Mouse (Mus musculus): ENCODE data around the gene Msl1. TPM values are rescaled to one million over a fixed set of nuclear protein-coding genes. Genes with fewer than 3 reads are reported as not detected.
A peak's percentile ranks its signal among the peaks of the same experiment; 100 is the strongest.

Msl1 gene
- total and polyA plus RNA-seq, 3 experiments, result 25.9 to 58.1 (median 27.3) TPM

GRCm38 (mm10) chr11:98810686-98811085 lies 15.4 kb downstream of the Msl1 start:
- peak overlapping the region; percentile 95 for H3K4me2 ChIP-seq (ENCODE audit: insufficient read depth, low read depth, poor library complexity, severe bottlenecking)
- H3K4me1 ChIP-seq (ENCODE audit: control insufficient read depth in 1 of 2, insufficient read depth in 2 of 2), result peaks cover 2 to 67% of the 10 kb centered on the region in 2 experiments; a peak in 3 of 4 replicates
- TF ChIP-seq TCF12 (IDR thresholded peaks at IDR 0.05; ENCODE audit: low read depth, low read length) (0 out of 2 replicates have a peak, but pooled peaks have one; percentile 17), NELFE (IDR thresholded peaks at IDR 0.05; ENCODE audit: low read depth, low read length) (no peak), POLR2A (IDR thresholded peaks at IDR 0.05; ENCODE audit: low read depth, low read length) (no peak), MAX (IDR thresholded peaks at IDR 0.05; ENCODE audit: low read length) (0 out of 2 replicates have a peak, but pooled peaks have one; percentile 27), EP300 (IDR thresholded peaks at IDR 0.05; ENCODE audit: low read length) (0 out of 2 replicates have a peak, but pooled peaks have one; percentile 34)
- H3K36me3 ChIP-seq (replicated peaks in 1 of 2; ENCODE audit: control insufficient read depth in 1 of 2, insufficient read depth in 1 of 2, low read length in 1 of 2), result peaks cover 29 to 70% of the 10 kb centered on the region in 2 experiments
- peak overlapping the region; percentile 75 to 87 (median 84) for H3K4me3 ChIP-seq (replicated peaks in 1 of 3; ENCODE audit: low read depth in 2 of 3, low read length in 2 of 3, poor library complexity in 1 of 3)
- no peaks in the 10 kb centered on the region for H3K27me3 ChIP-seq (replicated peaks)
- H3K27ac ChIP-seq (ENCODE audit: insufficient read depth, low read depth), result peak overlapping the region; percentile 88; the same call in 1 of the 2 replicates
- DNase-seq (ENCODE audit: extremely low read depth), result no peak
- H3K79me2 ChIP-seq (replicated peaks; ENCODE audit: control insufficient read depth, extremely low read depth, insufficient read depth, poor library complexity, severe bottlenecking), result peaks cover 49% of the 10 kb centered on the region
- in situ Hi-C loops (cut with MboI; ENCODE audit: low pct_ligation_motif_present, low pct_unique_long_range_greater_than_20kb, low sequenced_read_pairs), result no loop called here
- H3K9ac ChIP-seq (ENCODE audit: insufficient read depth, low read depth), result peak overlapping the region; percentile 97
- no peaks in the 10 kb centered on the region for H3K9me3 ChIP-seq (replicated peaks; ENCODE audit: low read length)
- dilution Hi-C loops (cut with MboI; ENCODE audit: extremely low pct_ligation_motif_present, extremely low pct_unique_long_range_greater_than_20kb, low sequenced_read_pairs), result no loop called here

DNA sequence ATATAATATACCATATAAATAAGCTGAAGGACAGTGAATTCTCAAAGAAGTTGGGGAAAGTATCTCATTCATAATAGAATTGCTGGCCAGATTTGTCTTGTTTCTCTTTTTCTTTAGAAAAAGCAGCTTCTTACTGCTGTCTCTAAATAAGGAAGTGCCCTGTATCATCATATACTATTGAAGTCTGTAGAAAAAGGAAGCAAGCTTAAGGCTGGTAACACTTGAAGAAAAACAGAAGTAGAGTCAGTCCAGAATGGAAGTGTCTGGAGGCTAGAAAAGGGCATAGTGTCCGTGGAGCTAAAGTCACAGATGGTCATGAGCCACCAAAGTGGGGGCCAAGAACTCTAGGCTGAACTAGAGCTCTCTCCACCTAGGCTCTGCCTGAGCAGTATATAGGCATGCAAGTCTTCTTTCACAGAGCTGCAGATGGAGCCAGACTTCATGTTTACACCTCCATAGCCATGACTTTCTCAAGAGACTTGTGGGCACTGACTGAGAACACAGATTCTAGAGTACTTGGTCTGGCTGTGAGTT lies 21.5 kb downstream of the Msl1 start:
- H3K4me2 ChIP-seq (ENCODE audit: insufficient read depth, low read depth, poor library complexity, severe bottlenecking), result no peak overlapping the region
- in situ Hi-C loops (cut with MboI; ENCODE audit: low pct_ligation_motif_present, low pct_unique_long_range_greater_than_20kb, low sequenced_read_pairs) (no loop called here), dilution Hi-C loops (cut with MboI; ENCODE audit: extremely low pct_ligation_motif_present, extremely low pct_unique_long_range_greater_than_20kb, low sequenced_read_pairs) (no loop called here)
- no peak overlapping the region for H3K27ac ChIP-seq (ENCODE audit: insufficient read depth, low read depth)
- no peak for DNase-seq (ENCODE audit: extremely low read depth)
- H3K4me3 ChIP-seq (replicated peaks in 1 of 3; ENCODE audit: low read depth in 2 of 3, low read length in 2 of 3, poor library complexity in 1 of 3), result no peak overlapping the region
- H3K27me3 ChIP-seq (replicated peaks), result no peaks in the 10 kb centered on the region
- peaks cover 57% of the 10 kb centered on the region for H3K79me2 ChIP-seq (replicated peaks; ENCODE audit: control insufficient read depth, extremely low read depth, insufficient read depth, poor library complexity, severe bottlenecking)
- TF ChIP-seq ELF1 (IDR thresholded peaks at IDR 0.05; ENCODE audit: low read depth, low read length) (no peak), RCOR1 (conservative IDR thresholded peaks at IDR 0.05; ENCODE audit: low read depth, low read length) (no peak), ETS1 (conservative IDR thresholded peaks at IDR 0.05; ENCODE audit: low read depth, low read length) (no peak), SIN3A (IDR thresholded peaks at IDR 0.05; ENCODE audit: low read length) (no peak), EP300 (IDR thresholded peaks at IDR 0.05; ENCODE audit: low read length) (no peak), USF2 (conservative IDR thresholded peaks at IDR 0.05; ENCODE audit: low read depth, low read length) (no peak), ZMIZ1 (IDR thresholded peaks at IDR 0.05; ENCODE audit: low read depth, low read length) (no peak), ZKSCAN1 (IDR thresholded peaks at IDR 0.05; ENCODE audit: borderline replicate concordance, low read depth, low read length) (no peak), MYC (IDR thresholded peaks at IDR 0.05; ENCODE audit: low read depth, low read length) (no peak), ZNF384 (IDR thresholded peaks at IDR 0.05; ENCODE audit: low read depth, low read length) (no peak), NELFE (IDR thresholded peaks at IDR 0.05; ENCODE audit: low read depth, low read length) (no peak), IRF4 (IDR thresholded peaks at IDR 0.05; ENCODE audit: low read depth, low read length) (no peak), E2F4 (IDR thresholded peaks at IDR 0.05; ENCODE audit: insufficient replicate concordance, low read depth, low read length) (no peak), ZC3H11A (IDR thresholded peaks at IDR 0.05; ENCODE audit: low read depth, low read length) (no peak), MEF2A (IDR thresholded peaks at IDR 0.05; ENCODE audit: borderline replicate concordance, low read depth, low read length) (no peak), CHD2 (IDR thresholded peaks at IDR 0.05; ENCODE audit: low read length) (no peak), CHD1 (IDR thresholded peaks at IDR 0.05; ENCODE audit: low read depth, low read length) (no peak), GABPA (IDR thresholded peaks at IDR 0.05; ENCODE audit: insufficient replicate concordance, low read depth, low read length) (no peak)
- H3K9me3 ChIP-seq (replicated peaks; ENCODE audit: low read length), result peaks cover 4% of the 10 kb centered on the region
- H3K4me1 ChIP-seq (ENCODE audit: control insufficient read depth in 1 of 2, insufficient read depth in 2 of 2), result peaks cover 0 to 33% of the 10 kb centered on the region in 2 experiments; a peak in 2 of 4 replicates
- H3K36me3 ChIP-seq (replicated peaks in 1 of 2; ENCODE audit: control insufficient read depth in 1 of 2, insufficient read depth in 1 of 2, low read length in 1 of 2), result peaks cover 51 to 92% of the 10 kb centered on the region in 2 experiments
- no peak overlapping the region for H3K9ac ChIP-seq (ENCODE audit: insufficient read depth, low read depth)

Data from CH12.LX (cell line).